Mouse (Mus musculus): ENCODE results near the gene Rcan1. TPM values are rescaled to one million over a fixed set of nuclear protein-coding genes. Genes with fewer than 3 reads are reported as not detected.

Rcan1 gene
- polyA plus RNA-seq, 1 experiment from 2014 or later, result 14.3 TPM

- Histone ChIP-seq H3K9ac (no peak overlapping the region), H3K36me3 (peaks cover 20% of the 10 kb centered on the region; the same call in 1 of the 2 replicates), H3K4me2 (no peak overlapping the region), H3K27me3 (replicated peaks) (no peaks in the 10 kb centered on the region), H3K4me1 (0 out of 2 replicates have a peak, but pooled peaks cover 8% of the 10 kb centered on the region), H3K9me3 (replicated peaks) (no peaks in the 10 kb centered on the region), H3K4me3 (no peak overlapping the region), H3K27ac (no peak overlapping the region)
- 89% methylated on average over 14 of the region's 14 CpGs for WGBS (ENCODE audit: insufficient replicate concordance)
- ATAC-seq, result no peak
These were observed 21.6 kb downstream of the Rcan1 start for GRCm38 (mm10) chr16:92449080-92449479.

GRCm38 (mm10) chr16:92445377-92445776 is 25.3 kb downstream of the Rcan1 start:
- Histone ChIP-seq H3K4me3 (no peak overlapping the region), H3K9ac (no peak overlapping the region), H3K27me3 (replicated peaks) (no peaks in the 10 kb centered on the region), H3K9me3 (replicated peaks) (no peaks in the 10 kb centered on the region), H3K4me1 (peaks cover 25% of the 10 kb centered on the region; the same call in 1 of the 2 replicates), H3K27ac (no peak overlapping the region), H3K36me3 (peaks cover 6% of the 10 kb centered on the region; the same call in 1 of the 2 replicates), H3K4me2 (no peak overlapping the region)
- 58% methylated on average over 10 of the region's 10 CpGs for WGBS (ENCODE audit: insufficient replicate concordance)
- ATAC-seq, result no peak

- WGBS (ENCODE audit: insufficient replicate concordance), result 15% methylated on average over 13 of the region's 13 CpGs
- peak; percentile 28; the same call in 1 of the 2 replicates for ATAC-seq
- H3K9me3 ChIP-seq (replicated peaks), result no peaks in the 10 kb centered on the region
- H3K27me3 ChIP-seq (replicated peaks), result no peaks in the 10 kb centered on the region
- no peaks in the 10 kb centered on the region for H3K36me3 ChIP-seq
- no peak overlapping the region for H3K4me3 ChIP-seq
- H3K4me2 ChIP-seq, result no peak overlapping the region
- H3K9ac ChIP-seq, result no peak overlapping the region
- peaks cover 25% of the 10 kb centered on the region; the same call in 1 of the 2 replicates for H3K4me1 ChIP-seq
- H3K27ac ChIP-seq, result no peak overlapping the region
These were observed 27.0 kb downstream of the Rcan1 start for GRCm38 (mm10) chr16:92443644-92444113.

GRCm38 (mm10) chr16:92442946-92443345 is 27.7 kb downstream of the Rcan1 start:
- ATAC-seq, result no peak
- no peaks in the 10 kb centered on the region for H3K27me3 ChIP-seq (replicated peaks)
- H3K4me2 ChIP-seq, result no peak overlapping the region
- no peak overlapping the region for H3K4me3 ChIP-seq
- H3K27ac ChIP-seq, result no peak overlapping the region
- no peaks in the 10 kb centered on the region for H3K9me3 ChIP-seq (replicated peaks)
- peaks cover 25% of the 10 kb centered on the region; the same call in 1 of the 2 replicates for H3K4me1 ChIP-seq
- 75% methylated on average over 4 of the region's 4 CpGs for WGBS (ENCODE audit: insufficient replicate concordance)
- H3K36me3 ChIP-seq, result no peaks in the 10 kb centered on the region
- no peak overlapping the region for H3K9ac ChIP-seq

GRCm38 (mm10) chr16:92442150-92442549 is 28.5 kb downstream of the Rcan1 start:
- no peaks in the 10 kb centered on the region for H3K27me3 ChIP-seq (replicated peaks)
- no peak overlapping the region for H3K4me2 ChIP-seq
- no peak overlapping the region for H3K9ac ChIP-seq
- H3K27ac ChIP-seq, result no peak overlapping the region
- no peak overlapping the region for H3K4me3 ChIP-seq
- H3K9me3 ChIP-seq (replicated peaks), result no peaks in the 10 kb centered on the region
- peaks cover 25% of the 10 kb centered on the region; the same call in 1 of the 2 replicates for H3K4me1 ChIP-seq
- 84% methylated on average over 11 of the region's 11 CpGs for WGBS (ENCODE audit: insufficient replicate concordance)
- no peaks in the 10 kb centered on the region for H3K36me3 ChIP-seq
- ATAC-seq, result no peak

- Histone ChIP-seq H3K27ac (no peak overlapping the region), H3K4me3 (no peak overlapping the region), H3K9ac (no peak overlapping the region), H3K27me3 (replicated peaks) (no peaks in the 10 kb centered on the region), H3K4me2 (no peak overlapping the region), H3K36me3 (no peaks in the 10 kb centered on the region), H3K4me1 (peaks cover 25% of the 10 kb centered on the region; the same call in 1 of the 2 replicates), H3K9me3 (replicated peaks) (no peaks in the 10 kb centered on the region)
- 66% methylated on average over 3 of the region's 3 CpGs for WGBS (ENCODE audit: insufficient replicate concordance)
- no peak for ATAC-seq
These were observed 29.5 kb downstream of the Rcan1 start for GRCm38 (mm10) chr16:92441203-92441602.

- Histone ChIP-seq H3K4me3 (no peak overlapping the region), H3K9ac (no peak overlapping the region), H3K9me3 (replicated peaks) (no peaks in the 10 kb centered on the region), H3K4me1 (peaks cover 25% of the 10 kb centered on the region; the same call in 1 of the 2 replicates), H3K36me3 (no peaks in the 10 kb centered on the region), H3K4me2 (no peak overlapping the region), H3K27me3 (replicated peaks) (no peaks in the 10 kb centered on the region), H3K27ac (no peak overlapping the region)
- ATAC-seq, result no peak
- WGBS (ENCODE audit: insufficient replicate concordance), result 49% methylated on average over 8 of the region's 8 CpGs
These were observed 30.4 kb downstream of the Rcan1 start for GRCm38 (mm10) chr16:92440229-92440628.

- ATAC-seq, result no peak
- Histone ChIP-seq H3K36me3 (no peaks in the 10 kb centered on the region), H3K9ac (no peak overlapping the region), H3K9me3 (replicated peaks) (no peaks in the 10 kb centered on the region), H3K4me1 (peaks cover 24% of the 10 kb centered on the region; the same call in 1 of the 2 replicates), H3K4me3 (no peak overlapping the region), H3K27me3 (replicated peaks) (no peaks in the 10 kb centered on the region), H3K4me2 (no peak overlapping the region), H3K27ac (no peak overlapping the region)
- 47% methylated on average over 2 of the region's 2 CpGs for WGBS (ENCODE audit: insufficient replicate concordance)
These were observed 30.9 kb downstream of the Rcan1 start for GRCm38 (mm10) chr16:92439775-92440174.

GRCm38 (mm10) chr16:92435431-92435985 is 35.2 kb downstream of the Rcan1 start:
- no peak overlapping the region for H3K27ac ChIP-seq
- ATAC-seq, result no peak
- 82% methylated on average over 18 of the region's 18 CpGs for WGBS (ENCODE audit: insufficient replicate concordance)
- H3K4me1 ChIP-seq, result peaks cover 4% of the 10 kb centered on the region; the same call in 1 of the 2 replicates
- H3K4me3 ChIP-seq, result no peak overlapping the region
- no peaks in the 10 kb centered on the region for H3K9me3 ChIP-seq (replicated peaks)
- H3K4me2 ChIP-seq, result no peak overlapping the region
- H3K9ac ChIP-seq, result no peak overlapping the region
- peaks cover 8% of the 10 kb centered on the region; the same call in 1 of the 2 replicates for H3K36me3 ChIP-seq
- no peaks in the 10 kb centered on the region for H3K27me3 ChIP-seq (replicated peaks)

GRCm38 (mm10) chr16:92433176-92433575 is 37.5 kb downstream of the Rcan1 start:
- Histone ChIP-seq H3K9ac (no peak overlapping the region), H3K27me3 (replicated peaks) (no peaks in the 10 kb centered on the region), H3K4me3 (no peak overlapping the region), H3K27ac (no peak overlapping the region), H3K4me1 (peaks cover 19% of the 10 kb centered on the region), H3K4me2 (no peak overlapping the region), H3K9me3 (replicated peaks) (no peaks in the 10 kb centered on the region), H3K36me3 (peaks cover 8% of the 10 kb centered on the region; the same call in 1 of the 2 replicates)
- ATAC-seq, result no peak
- WGBS (ENCODE audit: insufficient replicate concordance), result 73% methylated on average over 3 of the region's 3 CpGs

GRCm38 (mm10) chr16:92430731-92431130 is 39.9 kb downstream of the Rcan1 start:
- Histone ChIP-seq H3K4me3 (no peak overlapping the region), H3K4me2 (no peak overlapping the region), H3K9me3 (replicated peaks) (no peaks in the 10 kb centered on the region), H3K4me1 (peaks cover 23% of the 10 kb centered on the region), H3K27me3 (replicated peaks) (no peaks in the 10 kb centered on the region), H3K36me3 (peaks cover 8% of the 10 kb centered on the region; the same call in 1 of the 2 replicates), H3K9ac (no peak overlapping the region), H3K27ac (no peak overlapping the region)
- no peak for ATAC-seq
- 69% methylated on average over 8 of the region's 8 CpGs for WGBS (ENCODE audit: insufficient replicate concordance)

- no peaks in the 10 kb centered on the region for H3K9me3 ChIP-seq (replicated peaks)
- no peak overlapping the region for H3K4me3 ChIP-seq
- no peak overlapping the region for H3K27ac ChIP-seq
- WGBS (ENCODE audit: insufficient replicate concordance), result 53% methylated on average over 19 of the region's 19 CpGs
- H3K4me2 ChIP-seq, result no peak overlapping the region
- peaks cover 8% of the 10 kb centered on the region; the same call in 1 of the 2 replicates for H3K36me3 ChIP-seq
- no peak overlapping the region for H3K9ac ChIP-seq
- ATAC-seq, result no peak
- no peaks in the 10 kb centered on the region for H3K27me3 ChIP-seq (replicated peaks)
- H3K4me1 ChIP-seq, result peaks cover 20% of the 10 kb centered on the region; the same call in 1 of the 2 replicates
These were observed 42.3 kb downstream of the Rcan1 start for GRCm38 (mm10) chr16:92428197-92428950.
